Mouse (Mus musculus) lung, postnatal 0 days (tissue): ENCODE measurements around the gene Vgll4. TPM values are rescaled to one million over a fixed set of nuclear protein-coding genes. Genes with fewer than 3 reads are reported as not detected.

Experiments
- ATAC-seq: fragments of 200-750 bp; cut with Nextera tagmentation; 2 replicates; pipeline ENCODE4 v1.8.0; 2017; ENCODE audit warnings: moderate library complexity
- DNase-seq: peaks from one replicate; pipeline ENCODE4 v3.0.0-alpha.2; 2016; ENCODE audit warnings: low spot score
- H3K27ac ChIP-seq: fragments of 300-500 bp; sonication (generic); 2 replicates; pipeline ENCODE4 v1.5.1; 2014; ENCODE audit warnings: antibody characterized with exemption, mild to moderate bottlenecking, low read length, mixed read lengths
- H3K27me3 ChIP-seq: fragments of 300-500 bp; sonication (generic); replicated peaks from 2 replicates; pipeline ENCODE4 v1.6.1; 2014; ENCODE audit warnings: low read length, mixed read lengths; ENCODE audit not compliant: insufficient read depth
- H3K36me3 ChIP-seq: fragments of 300-500 bp; sonication (generic); 2 replicates; pipeline ENCODE4 v1.6.1; 2014; ENCODE audit warnings: low read length, mixed read lengths; ENCODE audit not compliant: insufficient read depth
- H3K4me1 ChIP-seq: fragments of 300-500 bp; sonication (generic); 2 replicates; pipeline ENCODE4 v1.6.1; 2014; ENCODE audit warnings: antibody characterized with exemption, low read depth, low read length, mixed read lengths; ENCODE audit not compliant: insufficient read depth
- H3K4me2 ChIP-seq: fragments of 300-500 bp; sonication (generic); replicated peaks from 2 replicates; pipeline ENCODE4 v1.6.1; 2014; ENCODE audit warnings: low read depth, mild to moderate bottlenecking, low read length, moderate library complexity, mixed read lengths
- H3K4me3 ChIP-seq: fragments of 300-500 bp; sonication (generic); 2 replicates; pipeline ENCODE4 v1.5.1; 2014; ENCODE audit warnings: low read depth, low read length
- H3K9ac ChIP-seq: fragments of 300-500 bp; sonication (generic); replicated peaks from 2 replicates; pipeline ENCODE4 v1.6.1; 2014; ENCODE audit warnings: low read depth, mild to moderate bottlenecking
- H3K9me3 ChIP-seq: fragments of 300-500 bp; sonication (generic); 2 replicates; pipeline ENCODE4 v1.6.1; 2016; ENCODE audit warnings: low read length, mixed read lengths
- CTCF ChIP-seq: IDR thresholded peaks from 2 replicates; pipeline ENCODE4 v1.5.1; 2016; ENCODE audit warnings: antibody characterized with exemption, mild to moderate bottlenecking
- EP300 ChIP-seq: IDR thresholded peaks from 2 replicates; pipeline ENCODE4 v1.6.1; 2016; ENCODE audit warnings: antibody characterized with exemption, mild to moderate bottlenecking, control low read depth
- WGBS: fragments of 180-500 bp; shearing (Covaris S2); extraction: QIAGEN DNeasy Blood & Tissue Kit; methylation state at CpG from one replicate; pipeline ENCODE4 v1.1.7; 2014; 5-methylcytosine and 5-hydroxymethylcytosine counted together
- polyA plus RNA-seq: library from polyadenylated mRNA; unstranded; fragments of >200 nt; fragmentation: Nextera tagmentation; extraction: Ambion mirVana; gene quantifications from 2 replicates; pipeline ENCODE4 v1.2.1, GENCODE M21; 2015

Vgll4 gene
- polyA plus RNA-seq, 1 experiment from 2014 or later, result 104 TPM

DNA sequence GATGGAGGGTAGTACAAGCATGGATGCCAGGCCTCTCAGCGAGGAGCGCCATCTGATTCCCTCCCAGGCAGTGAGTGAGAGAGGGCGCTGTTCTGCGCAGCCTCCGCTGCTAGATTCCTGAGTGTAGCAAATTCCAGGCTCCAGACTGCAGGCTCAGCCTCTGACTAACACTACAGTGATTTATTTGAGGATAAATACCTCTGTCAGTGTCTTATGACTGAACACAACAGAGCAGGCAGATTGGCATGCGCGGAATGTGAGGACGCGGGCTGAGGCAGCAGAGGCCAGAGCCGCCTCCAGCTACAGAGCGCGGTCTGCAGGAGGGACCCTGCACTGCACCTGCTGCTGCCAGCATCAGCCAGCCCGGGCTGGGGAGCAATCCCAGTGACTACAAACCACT, 80.9 kb downstream of the Vgll4 start:
- Histone ChIP-seq H3K27ac (peak overlapping the region; percentile 45), H3K4me1 (peaks cover 61% of the 10 kb centered on the region), H3K4me3 (no peak overlapping the region), H3K36me3 (no peaks in the 10 kb centered on the region), H3K9ac (no peak overlapping the region), H3K27me3 (no peaks in the 10 kb centered on the region), H3K9me3 (no peaks in the 10 kb centered on the region), H3K4me2 (no peak overlapping the region)
- 31% methylated on average over 13 of the region's 13 CpGs for WGBS
- peak; percentile 95 for DNase-seq
- TF ChIP-seq CTCF (peak; percentile 81), EP300 (peak; percentile 83)
- ATAC-seq, result peak; percentile 86

DNA sequence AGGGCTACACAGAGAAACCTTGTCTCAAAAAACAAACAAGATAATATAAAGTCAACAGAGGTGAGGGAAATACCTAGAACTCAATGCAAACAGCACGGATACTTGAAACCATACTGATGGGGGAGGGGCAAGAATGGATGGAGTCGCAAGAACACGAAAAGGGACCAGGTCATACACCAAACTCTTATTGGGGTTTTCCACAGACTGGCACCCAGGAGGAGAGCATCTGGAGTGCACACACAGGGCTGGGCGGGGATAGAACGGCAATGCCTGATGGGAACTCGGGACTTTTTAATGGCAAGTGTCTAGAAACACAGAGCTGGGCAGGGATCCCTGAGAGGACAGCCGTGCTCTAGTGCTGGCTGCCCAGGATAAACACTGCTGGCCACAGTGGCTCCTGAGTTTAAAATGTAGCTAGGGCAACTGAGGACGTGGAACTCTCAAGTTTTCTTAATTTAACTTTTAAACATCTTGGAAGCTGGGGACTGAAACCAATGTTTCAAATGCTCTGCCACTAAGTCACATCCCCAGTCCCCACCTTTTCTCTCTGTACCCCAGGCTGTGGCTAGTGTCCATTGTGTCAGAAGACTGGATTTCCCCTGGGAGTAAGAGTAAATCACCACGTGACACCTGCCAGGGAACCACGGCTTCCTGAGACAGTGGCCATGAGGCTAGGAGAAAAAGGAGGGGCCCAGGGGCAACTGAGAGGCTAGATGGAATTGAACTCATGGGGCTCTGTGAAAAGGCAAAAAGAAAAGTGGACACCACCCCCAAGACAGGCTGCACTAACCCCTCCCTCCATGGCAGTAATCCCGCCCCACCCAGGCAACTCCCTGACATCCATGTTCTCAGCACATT, 83.1 kb downstream of the Vgll4 start:
- no peaks in the 10 kb centered on the region for H3K9me3 ChIP-seq
- WGBS, result 39% methylated on average over 11 of the region's 11 CpGs
- ATAC-seq, result no peak
- peaks cover 60% of the 10 kb centered on the region for H3K4me1 ChIP-seq
- no peaks in the 10 kb centered on the region for H3K36me3 ChIP-seq
- H3K4me3 ChIP-seq, result no peak overlapping the region
- no peaks in the 10 kb centered on the region for H3K27me3 ChIP-seq
- H3K27ac ChIP-seq, result no peak overlapping the region
- no peak for DNase-seq
- H3K4me2 ChIP-seq, result no peak overlapping the region
- TF ChIP-seq CTCF, result no peak
- TF ChIP-seq EP300, result no peak
- no peak overlapping the region for H3K9ac ChIP-seq

DNA sequence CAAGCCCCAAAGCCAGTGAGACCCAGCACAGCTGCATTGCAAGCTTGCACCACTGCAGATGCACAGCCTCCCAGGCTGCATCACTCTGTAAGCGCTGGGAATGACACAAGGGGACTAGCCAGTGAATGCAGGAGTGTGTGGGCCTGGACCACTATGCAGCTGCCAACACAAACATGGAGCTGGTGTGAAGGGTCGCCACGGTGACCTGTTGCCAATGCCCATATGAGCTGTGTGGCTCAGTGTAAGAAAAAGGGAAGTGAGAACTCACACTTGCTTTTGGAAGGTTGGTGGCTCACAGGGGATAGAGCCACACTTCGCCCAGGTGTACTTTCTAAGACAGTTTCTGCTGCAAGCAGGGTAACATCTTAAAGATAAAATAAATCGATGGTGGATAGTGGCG, 83.8 kb downstream of the Vgll4 start:
- 69% methylated on average over 6 of the region's 6 CpGs for WGBS
- H3K27ac ChIP-seq, result no peak overlapping the region
- H3K36me3 ChIP-seq, result no peaks in the 10 kb centered on the region
- no peak overlapping the region for H3K9ac ChIP-seq
- H3K9me3 ChIP-seq, result no peaks in the 10 kb centered on the region
- no peak overlapping the region for H3K4me2 ChIP-seq
- H3K4me1 ChIP-seq, result peaks cover 58% of the 10 kb centered on the region
- no peak for ATAC-seq
- H3K4me3 ChIP-seq, result no peak overlapping the region
- H3K27me3 ChIP-seq, result no peaks in the 10 kb centered on the region
- TF ChIP-seq CTCF (no peak), EP300 (no peak)
- no peak for DNase-seq

DNA sequence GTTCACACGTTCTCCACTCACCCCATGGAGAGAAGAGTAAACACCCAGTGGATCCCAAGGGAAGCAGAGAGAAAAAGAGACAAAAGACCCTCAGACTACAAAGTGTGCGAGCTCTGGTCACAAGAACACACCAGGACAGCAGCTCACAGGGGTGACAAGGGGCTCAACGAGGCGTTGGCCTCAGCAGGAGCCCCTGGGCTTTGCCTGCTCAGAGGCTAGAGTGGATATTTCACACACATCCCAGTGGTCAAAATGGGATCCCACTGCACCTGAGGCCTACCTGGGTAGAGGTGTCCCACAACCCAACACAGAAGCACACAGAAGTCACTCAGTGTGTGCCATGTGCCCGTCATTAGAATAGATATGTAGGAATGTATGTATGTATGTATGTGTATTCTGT, 84.7 kb downstream of the Vgll4 start:
- 67% methylated on average over 5 of the region's 5 CpGs for WGBS
- no peak for DNase-seq
- H3K9me3 ChIP-seq, result no peaks in the 10 kb centered on the region
- TF ChIP-seq CTCF (no peak), EP300 (no peak)
- no peaks in the 10 kb centered on the region for H3K36me3 ChIP-seq
- H3K27me3 ChIP-seq, result no peaks in the 10 kb centered on the region
- no peak for ATAC-seq
- H3K9ac ChIP-seq, result no peak overlapping the region
- H3K4me2 ChIP-seq, result no peak overlapping the region
- H3K4me1 ChIP-seq, result peaks cover 54% of the 10 kb centered on the region
- H3K27ac ChIP-seq, result peak overlapping the region; percentile 17; the same call in 1 of the 2 replicates
- H3K4me3 ChIP-seq, result no peak overlapping the region

GRCm38 (mm10) chr6:114883261-114883740, 86.5 kb downstream of the Vgll4 start:
- Histone ChIP-seq H3K4me3 (no peak overlapping the region), H3K4me2 (no peak overlapping the region), H3K36me3 (0 out of 2 replicates have a peak, but pooled peaks cover 4% of the 10 kb centered on the region), H3K9me3 (no peaks in the 10 kb centered on the region), H3K4me1 (peaks cover 64% of the 10 kb centered on the region), H3K9ac (no peak overlapping the region), H3K27me3 (no peaks in the 10 kb centered on the region), H3K27ac (peak overlapping the region; percentile 79)
- TF ChIP-seq CTCF (no peak), EP300 (no peak)
- peak; percentile 89 for DNase-seq
- ATAC-seq, result peak; percentile 78
- WGBS, result 4% methylated on average over 9 of the region's 9 CpGs

- Histone ChIP-seq H3K4me3 (no peak overlapping the region), H3K9ac (no peak overlapping the region), H3K36me3 (0 out of 2 replicates have a peak, but pooled peaks cover 4% of the 10 kb centered on the region), H3K27ac (peak overlapping the region; percentile 79), H3K27me3 (no peaks in the 10 kb centered on the region), H3K4me1 (peaks cover 59% of the 10 kb centered on the region), H3K9me3 (no peaks in the 10 kb centered on the region), H3K4me2 (no peak overlapping the region; the same call in 1 of the 2 replicates)
- ATAC-seq (no peak), DNase-seq (no peak)
- 21% methylated on average over 5 of the region's 7 CpGs for WGBS
- TF ChIP-seq CTCF, result no peak
- no peak for TF ChIP-seq EP300
Measured at GRCm38 (mm10) chr6:114882675-114883074, 87.1 kb downstream of the Vgll4 start.
